Mouse (Mus musculus): ENCODE results near the gene Gm5868. TPM values are rescaled to one million over a fixed set of nuclear protein-coding genes. Genes with fewer than 3 reads are reported as not detected.
"Not testable (repeated sequence)": the region's sequence is repeated elsewhere in the genome, so short reads cannot be mapped to it uniquely, and the experiment has no call there.

The Gm5868 gene
- 3.0 TPM in 2 replicates for polyA plus RNA-seq (2015; fragmentation: Nextera tagmentation; extraction: Ambion mirVana)

DNA sequence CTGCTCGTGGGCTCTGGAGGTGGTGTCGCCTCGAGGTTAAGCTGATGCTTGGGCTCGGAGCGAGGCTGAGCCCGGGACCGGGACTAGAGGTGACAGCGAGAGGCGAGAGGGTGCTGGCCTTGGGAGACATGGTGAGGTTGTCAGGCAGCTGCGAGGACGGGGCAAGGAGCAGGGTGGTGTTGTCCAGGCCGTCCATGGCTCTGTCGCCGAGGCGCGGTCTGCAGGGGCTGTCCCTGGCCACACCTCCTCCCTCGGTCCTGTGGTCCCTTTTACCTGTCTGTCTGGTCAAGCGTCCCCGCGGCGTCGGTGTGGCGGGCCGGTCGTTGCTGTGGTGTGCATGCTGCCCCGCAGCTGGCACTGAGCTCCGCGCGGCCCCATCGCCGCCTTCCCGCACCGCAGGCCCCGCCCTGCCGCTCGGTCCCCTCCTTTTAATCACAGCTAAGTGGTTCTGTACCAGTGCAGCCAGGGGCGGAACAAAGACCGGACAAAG, at the start of gene Gm5868:
Gene Gm5868 (minus strand): TSS at position 360 of the 490 bp plus-strand sequence.
- Histone ChIP-seq H3K4me1 (peaks cover 8% of the 10 kb centered on the region; the same call in 1 of the 2 replicates), H3K9ac (peak within 1 kb of the TSS; percentile 50), H3K4me3 (peak within 1 kb of the TSS; percentile 40), H3K27me3 (peaks cover 12% of the 10 kb centered on the region), H3K4me2 (peak within 1 kb of the TSS; percentile 66), H3K9me3 (replicated peaks) (no peaks in the 10 kb centered on the region), H3K36me3 (ENCODE audit: poor library complexity, severe bottlenecking) (no peaks in the 10 kb centered on the region), H3K27ac (no peak within 1 kb of the TSS)
- ATAC-seq, result peak; percentile 89
- 1% methylated on average over 36 of the region's 38 CpGs for WGBS

- no peak overlapping the region for H3K4me2 ChIP-seq
- no peak overlapping the region for H3K4me3 ChIP-seq
- no peak overlapping the region for H3K9ac ChIP-seq
- no peak overlapping the region for H3K27ac ChIP-seq
- no peak for ATAC-seq
- H3K9me3 ChIP-seq (replicated peaks), result no peaks in the 10 kb centered on the region
- no peaks in the 10 kb centered on the region for H3K27me3 ChIP-seq
- H3K36me3 ChIP-seq (ENCODE audit: poor library complexity, severe bottlenecking), result no peaks in the 10 kb centered on the region
- WGBS, result 84% methylated on average over 3 of the region's 3 CpGs
- H3K4me1 ChIP-seq, result no peaks in the 10 kb centered on the region
Observed at GRCm38 (mm10) chr5:72636576-72636975, 49.2 kb upstream of the Gm5868 start.

GRCm38 (mm10) chr5:72636122-72636521, 48.8 kb upstream of the Gm5868 start:
- Histone ChIP-seq H3K9me3 (replicated peaks) (no peaks in the 10 kb centered on the region), H3K27me3 (no peaks in the 10 kb centered on the region), H3K4me1 (no peaks in the 10 kb centered on the region), H3K9ac (no peak overlapping the region), H3K36me3 (ENCODE audit: poor library complexity, severe bottlenecking) (no peaks in the 10 kb centered on the region), H3K27ac (no peak overlapping the region), H3K4me3 (no peak overlapping the region), H3K4me2 (no peak overlapping the region)
- WGBS, result 72% methylated on average over 3 of the region's 3 CpGs
- ATAC-seq, result no peak

GRCm38 (mm10) chr5:72634791-72635271, 47.5 kb upstream of the Gm5868 start:
- Histone ChIP-seq H3K9ac (no peak overlapping the region), H3K36me3 (ENCODE audit: poor library complexity, severe bottlenecking) (no peaks in the 10 kb centered on the region), H3K9me3 (replicated peaks) (no peaks in the 10 kb centered on the region), H3K4me1 (no peaks in the 10 kb centered on the region), H3K27ac (no peak overlapping the region), H3K27me3 (no peaks in the 10 kb centered on the region), H3K4me3 (no peak overlapping the region), H3K4me2 (no peak overlapping the region)
- ATAC-seq, result no peak
- 87% methylated on average over 9 of the region's 9 CpGs for WGBS

DNA sequence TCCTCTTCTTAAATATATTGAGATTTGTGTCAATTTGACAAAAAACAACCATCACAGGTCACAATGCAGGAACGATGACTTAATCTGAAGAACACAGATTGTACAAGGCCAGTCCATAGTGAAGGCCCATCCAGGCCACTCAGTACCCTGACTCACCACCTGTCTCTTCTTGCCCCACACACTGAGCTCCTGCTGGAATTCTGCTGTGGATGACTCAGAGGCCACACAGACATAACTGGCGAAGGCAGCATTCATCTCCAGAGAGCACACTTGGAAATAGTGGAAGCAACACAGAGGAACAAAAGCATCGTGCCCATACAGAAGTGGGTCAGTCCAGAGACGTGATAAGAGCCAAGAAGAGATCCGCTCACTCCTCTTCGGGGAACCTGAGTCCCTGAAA, 42.7 kb upstream of the Gm5868 start:
- Histone ChIP-seq H3K4me1 (no peaks in the 10 kb centered on the region), H3K36me3 (ENCODE audit: poor library complexity, severe bottlenecking) (no peaks in the 10 kb centered on the region), H3K27me3 (no peaks in the 10 kb centered on the region), H3K9me3 (replicated peaks) (no peaks in the 10 kb centered on the region), H3K27ac (no peak overlapping the region), H3K9ac (no peak overlapping the region), H3K4me3 (no peak overlapping the region), H3K4me2 (no peak overlapping the region)
- 90% methylated on average over 6 of the region's 6 CpGs for WGBS
- no peak for ATAC-seq

- no peak for ATAC-seq
- H3K4me1 ChIP-seq, result no peaks in the 10 kb centered on the region
- H3K4me3 ChIP-seq, result no peak overlapping the region
- H3K36me3 ChIP-seq (ENCODE audit: poor library complexity, severe bottlenecking), result no peaks in the 10 kb centered on the region
- no peaks in the 10 kb centered on the region for H3K9me3 ChIP-seq (replicated peaks)
- no peak overlapping the region for H3K4me2 ChIP-seq
- 91% methylated on average over 1 of the region's 1 CpGs for WGBS
- no peaks in the 10 kb centered on the region for H3K27me3 ChIP-seq
- no peak overlapping the region for H3K9ac ChIP-seq
- H3K27ac ChIP-seq, result no peak overlapping the region
Observed at GRCm38 (mm10) chr5:72621022-72621421, 33.7 kb upstream of the Gm5868 start.

DNA sequence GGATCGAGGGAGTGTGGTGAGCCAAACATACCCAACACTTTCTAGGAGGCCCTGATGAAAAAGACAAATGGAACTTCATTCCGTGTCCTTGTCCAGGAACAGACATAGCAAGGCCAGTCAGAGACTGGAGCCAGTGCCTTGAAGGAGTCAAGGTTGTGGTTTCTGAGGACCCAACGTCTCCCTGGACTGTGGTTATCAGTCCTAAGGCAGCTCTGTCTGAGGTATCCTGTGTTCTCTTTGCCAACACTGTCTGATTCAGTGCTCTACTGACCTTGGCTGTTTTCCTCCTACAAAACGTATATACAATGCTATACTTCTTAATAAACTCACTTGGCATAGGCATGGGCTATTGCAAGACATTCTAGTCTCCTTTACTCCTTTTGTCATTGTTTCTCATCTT, 30.1 kb upstream of the Gm5868 start:
- no peak overlapping the region for H3K4me3 ChIP-seq
- WGBS, result 87% methylated on average over 4 of the region's 4 CpGs
- no peak overlapping the region for H3K27ac ChIP-seq
- no peaks in the 10 kb centered on the region for H3K27me3 ChIP-seq
- no peak overlapping the region for H3K4me2 ChIP-seq
- no peak for ATAC-seq
- H3K36me3 ChIP-seq (ENCODE audit: poor library complexity, severe bottlenecking), result no peaks in the 10 kb centered on the region
- no peaks in the 10 kb centered on the region for H3K4me1 ChIP-seq
- no peaks in the 10 kb centered on the region for H3K9me3 ChIP-seq (replicated peaks)
- no peak overlapping the region for H3K9ac ChIP-seq

DNA sequence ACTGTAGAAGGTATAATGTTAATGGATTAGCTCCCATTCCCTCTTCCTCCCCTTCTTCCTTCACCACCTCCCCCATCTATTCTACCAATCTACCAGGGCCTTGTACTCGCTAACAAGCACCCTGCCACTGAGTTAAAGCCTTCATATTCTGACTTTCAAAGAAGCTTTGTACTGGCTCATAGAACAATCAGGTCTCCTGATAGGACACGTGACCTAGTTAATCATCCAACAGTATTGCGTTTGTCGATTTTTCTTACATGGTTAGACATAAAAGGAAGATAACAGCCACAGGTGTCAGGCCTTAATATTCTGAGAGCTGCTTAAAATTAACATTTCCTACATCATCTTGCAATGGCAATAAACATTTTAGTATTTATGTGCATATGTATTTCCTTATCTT, 15.8 kb upstream of the Gm5868 start:
- H3K4me2 ChIP-seq, result no peak overlapping the region
- ATAC-seq, result no peak
- H3K4me3 ChIP-seq, result no peak overlapping the region
- no peaks in the 10 kb centered on the region for H3K9me3 ChIP-seq (replicated peaks)
- WGBS, result 88% methylated on average over 4 of the region's 4 CpGs
- H3K4me1 ChIP-seq, result no peaks in the 10 kb centered on the region
- no peaks in the 10 kb centered on the region for H3K36me3 ChIP-seq (ENCODE audit: poor library complexity, severe bottlenecking)
- H3K27ac ChIP-seq, result no peak overlapping the region
- no peaks in the 10 kb centered on the region for H3K27me3 ChIP-seq
- H3K9ac ChIP-seq, result no peak overlapping the region

DNA sequence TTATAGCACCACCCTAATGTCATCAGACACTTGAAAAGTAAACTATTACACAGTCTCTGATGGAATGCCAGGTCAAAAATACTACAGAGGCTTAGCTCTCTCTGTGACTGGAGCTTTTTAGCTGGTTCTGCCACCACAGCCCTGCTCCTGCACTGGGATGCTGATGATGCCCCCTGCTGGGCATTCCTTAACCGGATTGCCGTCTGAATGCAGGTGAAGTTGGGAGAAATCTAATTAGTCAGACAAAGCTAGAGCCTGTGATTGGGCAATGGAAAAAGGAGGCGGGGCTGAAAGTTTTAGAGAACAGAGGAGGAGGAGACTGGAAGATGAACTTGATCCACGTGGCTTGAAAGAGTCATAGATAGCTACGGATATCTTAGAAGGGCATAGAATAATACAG, 13.7 kb upstream of the Gm5868 start:
- Histone ChIP-seq H3K27me3 (no peaks in the 10 kb centered on the region), H3K9ac (no peak overlapping the region), H3K9me3 (replicated peaks) (no peaks in the 10 kb centered on the region), H3K4me3 (no peak overlapping the region), H3K27ac (no peak overlapping the region), H3K4me1 (no peaks in the 10 kb centered on the region), H3K4me2 (no peak overlapping the region), H3K36me3 (ENCODE audit: poor library complexity, severe bottlenecking) (no peaks in the 10 kb centered on the region)
- WGBS, result 7% methylated on average over 5 of the region's 5 CpGs
- peak; percentile 65 for ATAC-seq

GRCm38 (mm10) chr5:72586667-72587191, 622 bp downstream of the Gm5868 start:
- not testable (repeated sequence) for H3K9me3 ChIP-seq (replicated peaks); H3K36me3 ChIP-seq (ENCODE audit: poor library complexity, severe bottlenecking); H3K4me1 ChIP-seq; H3K27ac ChIP-seq
- Histone ChIP-seq H3K4me2 (peak overlapping the region; percentile 66), H3K27me3 (peaks cover 12% of the 10 kb centered on the region), H3K9ac (peak overlapping the region; percentile 50), H3K4me3 (peak overlapping the region; percentile 40)
- peak; percentile 64 for ATAC-seq
- 45% methylated on average over 25 of the region's 25 CpGs for whole genome bisulfite sequencing

- ATAC-seq; H3K27ac ChIP-seq; H3K9me3 ChIP-seq (replicated peaks); H3K4me1 ChIP-seq; H3K36me3 ChIP-seq (ENCODE audit: poor library complexity, severe bottlenecking); H3K9ac ChIP-seq; H3K4me3 ChIP-seq; H3K4me2 ChIP-seq: not testable (repeated sequence)
- WGBS, result 46% methylated on average over 7 of the region's 7 CpGs
- H3K27me3 ChIP-seq, result peaks cover 14% of the 10 kb centered on the region
Observed at GRCm38 (mm10) chr5:72586122-72586521, 1.2 kb downstream of the Gm5868 start.

DNA sequence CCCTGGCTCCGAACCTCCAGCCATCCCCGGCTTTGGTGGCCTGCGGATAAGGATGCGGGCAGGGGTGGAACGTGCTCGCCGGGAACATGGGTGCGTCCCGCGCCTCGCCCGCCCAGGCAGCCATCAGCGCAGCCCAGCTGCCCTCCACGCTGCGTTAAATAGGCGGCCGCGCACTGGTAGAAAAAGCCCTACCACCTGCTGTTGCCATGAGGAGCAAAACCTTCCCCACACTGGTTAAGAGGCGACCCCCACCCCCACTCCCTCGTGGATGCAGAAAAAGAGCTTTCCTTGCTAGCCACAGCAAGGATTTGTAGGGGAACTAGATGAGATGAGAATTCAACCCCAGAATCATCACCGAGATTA, 6.4 kb downstream of the Gm5868 start, which contains the start of gene Zar1:
Gene Zar1 (minus strand): TSS at position 285 of the 363 bp plus-strand sequence.
- not testable (repeated sequence) for H3K4me1 ChIP-seq; H3K36me3 ChIP-seq (ENCODE audit: poor library complexity, severe bottlenecking); H3K9me3 ChIP-seq (replicated peaks); H3K27ac ChIP-seq
- Histone ChIP-seq H3K4me3 (peak within 1 kb of the TSS; percentile 46), H3K4me2 (peak within 1 kb of the TSS; percentile 69), H3K27me3 (peaks cover 16% of the 10 kb centered on the region; the same call in 1 of the 2 replicates), H3K9ac (peak within 1 kb of the TSS; percentile 63)
- WGBS, result 6% methylated on average over 17 of the region's 21 CpGs
- ATAC-seq, result peak; percentile 73; the same call in 1 of the 2 replicates
